Mouse (Mus musculus): Measurements from ENCODE around the gene Igsf6.

Gene Igsf6

GRCm38 (mm10) chr7:121074281-121074680 lies at the start of gene Igsf6:
TSS of gene Igsf6 (minus strand) at chr7:121074572.
- in situ Hi-C loops (cut with MboI, MseI): no loop called here

DNA sequence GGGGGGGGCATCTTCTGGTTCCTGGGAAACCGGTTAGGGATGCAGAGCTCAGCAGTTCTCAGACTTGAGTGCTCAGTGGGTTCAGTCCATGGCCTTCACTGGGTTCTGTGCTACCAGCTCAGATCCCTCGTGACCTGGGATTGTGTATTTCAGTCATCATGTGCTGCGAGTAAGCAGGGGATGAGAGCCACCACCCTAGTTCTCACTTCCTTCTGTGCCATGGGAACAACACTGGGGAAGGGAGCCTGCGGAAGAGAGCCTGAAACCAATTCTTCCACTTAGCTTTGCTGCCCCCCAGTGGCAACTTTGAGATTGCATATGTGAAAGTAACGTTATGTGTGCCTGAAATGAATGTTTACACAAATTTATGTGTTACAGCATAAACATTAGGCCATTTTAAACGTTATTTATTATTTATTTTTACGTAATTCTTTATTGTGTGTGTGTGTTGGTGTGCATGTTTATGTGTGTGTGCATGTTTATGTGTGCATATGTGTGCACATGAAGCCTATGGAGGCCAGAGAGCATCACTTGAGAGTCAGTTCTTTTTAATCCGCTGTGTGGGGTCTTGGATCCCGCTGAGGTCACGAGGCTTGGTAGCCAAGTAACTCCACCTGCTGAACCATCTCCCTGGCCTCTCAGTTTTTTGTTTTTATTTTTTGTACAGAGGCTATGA lies 45.9 kb upstream of the Igsf6 start:
- in situ Hi-C loops (cut with MboI, MseI): no loop called here

DNA sequence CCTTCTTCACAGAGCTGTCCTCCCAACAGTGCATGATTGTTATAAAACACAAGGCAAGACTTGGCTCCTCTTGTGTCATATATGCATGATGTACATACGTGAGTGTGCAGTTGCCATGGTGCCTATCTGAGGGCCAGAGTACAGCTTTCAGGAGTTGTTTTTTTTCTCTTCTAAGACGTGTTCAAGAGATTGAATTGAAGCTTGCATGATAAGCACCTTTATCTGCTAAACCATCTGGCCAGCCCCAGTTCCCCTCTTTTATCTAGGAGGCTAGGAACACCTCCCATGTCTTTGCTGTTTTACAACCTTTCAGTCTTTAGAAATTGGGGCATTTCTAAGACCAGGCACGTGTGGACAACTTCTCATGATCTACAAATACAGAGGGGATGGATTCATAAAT lies 37.4 kb upstream of the Igsf6 start:
- in situ Hi-C loops (cut with MboI, MseI): no loop called here

- in situ Hi-C loops (cut with MboI, MseI): no loop called here
Measured at GRCm38 (mm10) chr7:121111321-121111720, 36.9 kb upstream of the Igsf6 start.

- in situ Hi-C loops (cut with MboI, MseI): no loop called here
Measured at GRCm38 (mm10) chr7:121107851-121108250, 33.5 kb upstream of the Igsf6 start.

GRCm38 (mm10) chr7:121098614-121099389 lies 24.4 kb upstream of the Igsf6 start:
- in situ Hi-C loops (cut with MboI, MseI): no loop called here

GRCm38 (mm10) chr7:121093026-121093425 lies 18.7 kb upstream of the Igsf6 start:
- in situ Hi-C loops (cut with MboI, MseI): no loop called here

GRCm38 (mm10) chr7:121090748-121091147 lies 16.4 kb upstream of the Igsf6 start:
- in situ Hi-C loops (cut with MboI, MseI): no loop called here

GRCm38 (mm10) chr7:121088745-121089144 lies 14.4 kb upstream of the Igsf6 start:
- in situ Hi-C loops (cut with MboI, MseI): loop anchor here in 1 of 2 experiments (5.0 kb wide), 1 partner anchor 71 kb away; no protein-coding TSS in a partner anchor

- in situ Hi-C loops (cut with MboI, MseI): loop anchor here in 1 of 2 experiments (5.0 kb wide), 1 partner anchor 68 kb away; no protein-coding TSS in a partner anchor
Measured at GRCm38 (mm10) chr7:121085500-121085899, 11.1 kb upstream of the Igsf6 start.

DNA sequence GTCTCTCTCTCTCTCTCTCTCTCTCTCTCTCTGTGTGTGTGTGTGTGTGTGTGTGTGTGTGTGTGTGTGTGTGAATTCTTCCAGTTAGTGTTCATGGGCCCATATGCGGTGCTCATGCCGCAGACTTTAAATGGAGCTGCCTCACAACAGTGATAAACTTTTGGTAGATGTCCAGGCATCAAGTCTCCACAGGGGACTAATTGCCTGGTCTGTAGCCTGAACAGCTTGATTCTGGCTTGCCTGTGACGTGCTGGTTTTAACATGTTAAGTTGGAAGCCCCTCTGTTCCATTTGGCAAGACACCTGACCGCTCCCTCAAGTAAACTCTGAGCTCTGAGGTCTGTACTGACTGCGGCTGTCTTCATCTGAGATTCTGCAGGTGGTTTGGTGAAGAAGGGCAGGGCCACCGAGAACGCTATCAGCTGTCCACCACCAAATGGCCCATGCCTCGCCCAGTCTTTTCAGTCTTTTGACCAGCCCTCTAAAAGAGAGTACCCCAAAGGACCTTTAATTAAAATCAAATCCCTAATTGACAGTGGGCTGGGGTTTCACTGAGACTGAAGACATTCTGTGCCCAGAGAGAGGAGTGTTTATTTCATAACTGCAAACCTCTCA lies 10.6 kb upstream of the Igsf6 start:
- in situ Hi-C loops (cut with MboI, MseI): loop anchor here in 1 of 2 experiments (5.0 kb wide), 1 partner anchor 68 kb away; no protein-coding TSS in a partner anchor

DNA sequence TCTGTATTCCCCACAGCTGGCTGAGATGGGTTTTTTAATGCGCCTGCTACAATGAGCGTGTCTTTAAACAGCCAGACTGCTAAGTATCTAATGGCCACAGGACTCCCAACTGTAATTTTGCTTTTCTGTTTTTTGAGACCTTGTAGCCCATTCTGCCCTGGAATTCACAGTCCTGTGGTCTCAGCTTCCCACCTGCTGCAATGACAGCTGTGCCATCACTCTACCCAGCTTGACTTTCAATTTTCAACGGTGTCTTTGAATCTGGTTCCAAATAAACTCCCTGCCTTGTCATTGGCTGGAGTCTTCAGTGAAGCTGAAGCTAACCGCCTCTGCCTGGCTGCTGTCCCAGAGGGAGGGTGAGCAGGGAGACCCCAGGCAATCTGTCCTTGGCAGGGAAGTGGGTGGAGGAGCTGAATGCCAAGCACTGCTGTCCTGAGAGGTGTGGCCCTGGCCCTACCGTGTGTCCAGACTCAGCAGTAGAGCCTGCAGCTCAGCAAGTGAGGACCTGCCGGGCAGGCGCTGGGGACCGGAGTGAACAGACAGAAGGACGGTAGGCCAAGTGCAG lies 8.7 kb upstream of the Igsf6 start:
- in situ Hi-C loops (cut with MboI, MseI): no loop called here

GRCm38 (mm10) chr7:121081816-121082215 lies 7.4 kb upstream of the Igsf6 start:
- in situ Hi-C loops (cut with MboI, MseI): no loop called here

DNA sequence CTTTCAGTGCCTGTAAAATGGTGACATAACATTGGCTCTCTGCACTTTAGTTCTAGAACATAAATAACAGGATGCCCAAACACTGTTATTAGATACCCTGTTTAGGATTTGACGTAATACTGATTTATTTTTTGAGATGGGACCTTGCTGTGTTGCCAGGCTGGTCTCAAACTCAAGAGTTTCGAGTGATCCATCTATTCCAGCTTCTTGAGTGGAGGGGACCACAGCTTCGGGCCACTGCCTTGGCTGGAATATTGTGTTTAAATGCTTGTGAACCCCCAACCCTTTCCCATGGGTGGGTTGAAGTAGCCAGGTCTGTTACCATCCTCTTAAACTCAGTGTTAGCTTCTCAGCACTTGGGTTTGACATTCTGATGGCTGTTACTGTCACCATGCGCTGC lies 7.0 kb upstream of the Igsf6 start, which contains the start of gene Otoa:
Gene Otoa, plus strand, starts transcription at position 301 of the 400 bp plus-strand sequence.
- in situ Hi-C loops (cut with MboI, MseI): no loop called here

- in situ Hi-C loops (cut with MboI, MseI): no loop called here
Measured at GRCm38 (mm10) chr7:121077829-121078228, 3.5 kb upstream of the Igsf6 start.

DNA sequence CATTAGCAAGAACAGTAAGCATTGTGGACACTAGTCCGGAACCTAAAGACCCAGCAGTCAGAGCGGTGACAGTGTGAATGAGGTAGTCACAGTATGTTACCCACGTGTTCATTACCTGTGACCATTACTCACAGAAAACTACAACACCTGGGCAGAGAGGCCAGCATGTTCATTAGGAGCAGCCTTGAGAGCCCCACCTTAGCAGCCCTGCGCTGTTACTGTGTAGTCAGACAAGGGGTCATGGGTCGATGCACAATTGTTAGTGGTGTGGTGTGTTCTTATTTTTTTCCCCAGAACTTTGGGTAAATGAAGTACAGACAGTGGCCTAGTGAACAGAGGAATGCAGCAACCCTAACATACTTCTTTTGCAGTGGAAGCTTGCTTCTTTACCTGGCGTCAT lies 2.9 kb upstream of the Igsf6 start:
- in situ Hi-C loops (cut with MboI, MseI): no loop called here

- in situ Hi-C loops (cut with MboI, MseI): no loop called here
Measured at GRCm38 (mm10) chr7:121075416-121075815, 1.0 kb upstream of the Igsf6 start.

GRCm38 (mm10) chr7:121074801-121075400 lies 529 bp upstream of the Igsf6 start:
- in situ Hi-C loops (cut with MboI, MseI): no loop called here

DNA sequence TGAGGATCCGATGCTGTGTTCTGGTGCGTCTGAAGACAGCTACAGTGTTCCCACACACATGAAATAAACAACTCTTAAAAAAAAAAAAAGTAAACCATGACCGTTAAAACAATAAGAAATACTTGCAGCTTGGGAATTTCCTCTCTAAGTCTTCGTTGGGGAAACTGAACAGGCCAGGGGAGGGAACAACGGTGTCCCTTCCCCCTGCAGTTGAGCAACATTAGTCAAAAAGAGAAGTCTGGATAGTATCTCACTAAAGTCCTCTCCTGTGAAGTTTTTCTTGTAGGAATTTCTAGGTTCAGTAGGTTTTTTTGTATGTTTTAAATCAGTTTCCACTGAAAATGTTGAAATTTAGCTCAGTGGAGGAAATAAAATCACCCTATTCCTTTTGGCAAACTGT lies 1.9 kb downstream of the Igsf6 start:
- in situ Hi-C loops (cut with MboI, MseI): no loop called here

- in situ Hi-C loops (cut with MboI, MseI): no loop called here
Measured at GRCm38 (mm10) chr7:121071276-121071675, 3.1 kb downstream of the Igsf6 start.

- in situ Hi-C loops (cut with MboI, MseI): loop anchor here in 1 of 2 experiments (10.0 kb wide), 1 partner anchor 220 kb away; the partner anchor contains the start of gene Eef2k
Measured at GRCm38 (mm10) chr7:121064309-121064708, 10.1 kb downstream of the Igsf6 start.
